Mouse (Mus musculus) ES-E14 (cell line): ENCODE results near the gene Tacc3. TPM values are rescaled to one million over a fixed set of nuclear protein-coding genes. Genes with fewer than 3 reads are reported as not detected.

ENCODE experiments used
- DNase-seq: peaks from one replicate; pipeline ENCODE4 v3.0.0-alpha.2; 2013; ENCODE audit warnings: low read depth, low spot score
- H3K27ac ChIP-seq: 2 replicates; pipeline ENCODE4 v1.5.1; 2012; ENCODE audit warnings: low read depth, mild to moderate bottlenecking, low read length, moderate library complexity, mixed read lengths; ENCODE audit not compliant: poor library complexity, insufficient read depth, severe bottlenecking
- H3K36me3 ChIP-seq: 2 replicates; pipeline ENCODE4 v1.6.1; 2012; ENCODE audit warnings: mild to moderate bottlenecking, low read length, moderate library complexity, mixed read lengths; ENCODE audit not compliant: control insufficient read depth, poor library complexity, insufficient read depth, severe bottlenecking
- H3K4me1 ChIP-seq, 2 experiments: fragments of 150-350 bp in 1 of 2; sonication (generic) in 1 of 2; 2 replicates each; pipeline ENCODE4 v1.6.1; 2012; ENCODE audit warnings: low read length in 2 of 2, mild to moderate bottlenecking in 1 of 2, mixed read lengths in 1 of 2; ENCODE audit not compliant: control insufficient read depth in 2 of 2, insufficient read depth in 2 of 2, poor library complexity in 1 of 2
- H3K4me3 ChIP-seq, 2 experiments: fragments of 150-350 bp in 1 of 2; sonication (generic) in 1 of 2; 2 replicates each; pipeline ENCODE4 v1.5.1; 2012; ENCODE audit warnings: low read length in 2 of 2, low read depth in 1 of 2, mild to moderate bottlenecking in 1 of 2, mixed read lengths in 1 of 2; ENCODE audit not compliant: insufficient read depth in 1 of 2, poor library complexity in 1 of 2, severe bottlenecking in 1 of 2
- H3K9ac ChIP-seq: 2 replicates; pipeline ENCODE4 v1.6.1; 2012; ENCODE audit warnings: low read depth, mild to moderate bottlenecking, low read length, mixed read lengths; ENCODE audit not compliant: poor library complexity, insufficient read depth, severe bottlenecking
- H3K9me3 ChIP-seq: fragments of 150-350 bp; sonication (generic); 2 replicates; pipeline ENCODE4 v1.6.1; 2012; ENCODE audit warnings: low read depth, mild to moderate bottlenecking, low read length; ENCODE audit not compliant: control insufficient read depth, insufficient read depth
- CHD2 ChIP-seq: IDR thresholded peaks from 2 replicates; pipeline ENCODE4 v1.6.1; 2014; ENCODE audit warnings: mild to moderate bottlenecking, low read depth, low read length, inconsistent platforms
- HCFC1 ChIP-seq: IDR thresholded peaks from 2 replicates; pipeline ENCODE4 v1.6.1; 2012; ENCODE audit warnings: low read length, inconsistent platforms, borderline replicate concordance; ENCODE audit not compliant: insufficient read depth
- MAFK ChIP-seq: IDR thresholded peaks from 2 replicates; pipeline ENCODE4 v1.6.1; 2014; ENCODE audit warnings: mild to moderate bottlenecking, low read depth, low read length, inconsistent platforms; ENCODE audit not compliant: insufficient read depth
- ZC3H11A ChIP-seq: IDR thresholded peaks from 2 replicates; pipeline ENCODE4 v1.6.1; 2012; ENCODE audit warnings: low read depth, mild to moderate bottlenecking, inconsistent platforms, low read length, borderline replicate concordance
- ZNF384 ChIP-seq: IDR thresholded peaks from 2 replicates; pipeline ENCODE4 v1.6.1; 2012; ENCODE audit warnings: low read depth, low read length, inconsistent platforms
- in situ Hi-C, 2 experiments: fragments of 600-800 bp; cut with MboI; formaldehyde crosslinking; loops; one replicate each; pipeline ENCODE4 v1.15.1; 2025; ENCODE audit warnings: low sequenced_read_pairs in 2 of 2, inconsistent platforms in 1 of 2; ENCODE audit not compliant: unreplicated experiment in 2 of 2
- total RNA-seq: library from RNA; depleted of rRNA; stranded (reverse); fragments of 300-350 nt; gene quantifications from 2 replicates; pipeline ENCODE4 v1.2.3, GENCODE M21; 2012

Tacc3 gene
- total RNA-seq, 1 experiment: 132 TPM

GRCm38 (mm10) chr5:33651921-33652782 is 5.8 kb upstream of the Tacc3 start, which contains the start of gene Slbp:
Gene Slbp (minus strand): TSS chr5:33652574.
- peak within 1 kb of the TSS; percentile 95 for H3K9ac ChIP-seq
- DNase-seq: peak; percentile 95
- peak; percentile 76; the same call in 1 of the 2 replicates for TF ChIP-seq HCFC1
- no peak for TF ChIP-seq ZC3H11A
- H3K9me3 ChIP-seq: no peaks in the 10 kb centered on the region
- peak within 1 kb of the TSS; percentile 84 for H3K27ac ChIP-seq
- in situ Hi-C loops: no loop called here
- H3K4me1 ChIP-seq: no peaks in the 10 kb centered on the region; a peak in 1 of 4 replicates
- peaks cover 14% of the 10 kb centered on the region for H3K36me3 ChIP-seq
- H3K4me3 ChIP-seq: peak within 1 kb of the TSS; percentile 80 to 95

GRCm38 (mm10) chr5:33652783-33653173 is 5.2 kb upstream of the Tacc3 start:
- Histone ChIP-seq H3K4me1 (no peaks in the 10 kb centered on the region; a peak in 1 of 4 replicates), H3K9ac (peak overlapping the region; percentile 95), H3K27ac (no peak overlapping the region), H3K9me3 (no peaks in the 10 kb centered on the region), H3K36me3 (peaks cover 11% of the 10 kb centered on the region), H3K4me3 (peak overlapping the region; percentile 59 to 95)
- in situ Hi-C loops: no loop called here
- no peak for TF ChIP-seq ZNF384
- TF ChIP-seq HCFC1: no peak
- TF ChIP-seq CHD2: no peak
- no peak for TF ChIP-seq ZC3H11A
- TF ChIP-seq MAFK: no peak
- DNase-seq: no peak

- no peak for DNase-seq
- TF ChIP-seq CHD2 (no peak), MAFK (no peak)
- Histone ChIP-seq H3K9ac (no peak overlapping the region), H3K27ac (no peak overlapping the region), H3K9me3 (no peaks in the 10 kb centered on the region), H3K4me1 (peaks cover 0 to under 1% of the 10 kb centered on the region in 2 experiments; a peak in 1 of 4 replicates), H3K36me3 (peaks cover 7% of the 10 kb centered on the region), H3K4me3 (no peak overlapping the region)
- in situ Hi-C loops: no loop called here
These were observed 3.5 kb upstream of the Tacc3 start for GRCm38 (mm10) chr5:33654424-33654823.

GRCm38 (mm10) chr5:33655251-33655840 is 2.6 kb upstream of the Tacc3 start:
- DNase-seq: no peak
- H3K36me3 ChIP-seq: peaks cover 7% of the 10 kb centered on the region
- TF ChIP-seq ZNF384: no peak
- no peak for TF ChIP-seq ZC3H11A
- TF ChIP-seq CHD2: no peak
- no peak for TF ChIP-seq MAFK
- no peak for TF ChIP-seq HCFC1
- in situ Hi-C loops: no loop called here
- no peaks in the 10 kb centered on the region for H3K9me3 ChIP-seq
- H3K4me3 ChIP-seq: no peak overlapping the region
- peaks cover 0 to 2% of the 10 kb centered on the region in 2 experiments; a peak in 1 of 4 replicates for H3K4me1 ChIP-seq
- H3K9ac ChIP-seq: no peak overlapping the region
- no peak overlapping the region for H3K27ac ChIP-seq
